Mouse (Mus musculus) T-cell, adult 66 days (primary cell): ENCODE measurements around the gene Rnase2a. TPM values are rescaled to one million over a fixed set of nuclear protein-coding genes. Genes with fewer than 3 reads are reported as not detected.

Experiments used
- total RNA-seq, 2 experiments: library from RNA; stranded (reverse); gene quantifications; 3 replicates in 1 of 2; 4 replicates in 1 of 2; pipeline ENCODE4 v1.2.4; 2023

Rnase2a gene
- total RNA-seq: not detected

DNA sequence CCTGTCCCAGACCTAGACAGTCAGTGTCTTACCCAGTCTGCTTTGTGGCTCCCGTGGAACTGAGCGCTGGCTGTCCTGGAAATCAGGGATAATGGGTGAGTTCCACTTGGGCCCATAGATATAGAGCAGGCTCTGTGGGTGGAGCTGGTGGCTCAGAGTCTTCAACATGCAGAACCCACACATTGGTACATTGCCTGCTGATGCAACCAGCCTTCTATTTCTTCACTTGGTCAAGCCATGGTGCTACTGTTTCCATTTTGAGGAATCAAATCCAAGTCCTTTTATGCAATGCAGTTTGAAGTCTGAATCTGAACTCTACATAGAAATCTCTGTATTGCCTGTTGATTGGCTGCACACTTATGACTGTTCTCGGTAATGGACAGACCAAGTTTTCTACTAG is at the start of gene Rnase2a:
TSS of gene Rnase2a (minus strand) at position 72 of the 400 bp plus-strand sequence.

Other genes with a start within 250 kb of the Rnase2a start
- not detected for gene Rnase10, start 248.4 kb downstream of the Rnase2a start, total RNA-seq
- not detected for gene Rnase9, start 214.2 kb downstream of the Rnase2a start, total RNA-seq
- gene Rnase11, start 205.9 kb downstream of the Rnase2a start, total RNA-seq: not detected
- gene Rnase12, start 198.5 kb downstream of the Rnase2a start, total RNA-seq: not detected
- gene Olfr750, start 181.7 kb downstream of the Rnase2a start, total RNA-seq: not detected
- 1 to 10 TPM in 1 of 2 experiments, under 1 TPM in 1; 0.76 to 1.7 TPM for gene Rnase4, start 165.0 kb downstream of the Rnase2a start, total RNA-seq
- gene Ang, start 165.0 kb downstream of the Rnase2a start, total RNA-seq: not detected
- gene Eddm3b, start 141.7 kb downstream of the Rnase2a start, total RNA-seq: not detected
- 1 to 10 TPM; 3.9 to 4.3 TPM for gene Rnase6, start 132.2 kb downstream of the Rnase2a start, total RNA-seq
- gene Rnase1, start 109.3 kb downstream of the Rnase2a start, total RNA-seq: not detected
- not detected for gene Rnase2b, start 93.9 kb downstream of the Rnase2a start, total RNA-seq
- not detected for gene Ang2, start 57.0 kb downstream of the Rnase2a start, total RNA-seq
- not detected for gene Ear14, start 52.7 kb downstream of the Rnase2a start, total RNA-seq
- gene Gm7247, start 105.6 kb upstream of the Rnase2a start, total RNA-seq: not detected
- gene Vmn2r88, start 154.7 kb upstream of the Rnase2a start, total RNA-seq: not detected
- gene Vmn2r89, start 195.7 kb upstream of the Rnase2a start, total RNA-seq: not detected